Mouse (Mus musculus) lung, adult 18-20 months (tissue): ENCODE data around the gene Slc30a6.
"Not testable (repeated sequence)": the region's sequence is repeated elsewhere in the genome, so short reads cannot be mapped to it uniquely, and the experiment has no call there.

ENCODE experiments used
- DNase-seq, 2 experiments: peaks; one replicate each; pipeline ENCODE4 v3.0.0; 2022; ENCODE audit warnings: mixed read lengths in 2 of 2

The Slc30a6 gene

GRCm38 (mm10) chr17:74453928-74454327 is 58.5 kb downstream of the Slc30a6 start:
- DNase-seq: no peak

DNA sequence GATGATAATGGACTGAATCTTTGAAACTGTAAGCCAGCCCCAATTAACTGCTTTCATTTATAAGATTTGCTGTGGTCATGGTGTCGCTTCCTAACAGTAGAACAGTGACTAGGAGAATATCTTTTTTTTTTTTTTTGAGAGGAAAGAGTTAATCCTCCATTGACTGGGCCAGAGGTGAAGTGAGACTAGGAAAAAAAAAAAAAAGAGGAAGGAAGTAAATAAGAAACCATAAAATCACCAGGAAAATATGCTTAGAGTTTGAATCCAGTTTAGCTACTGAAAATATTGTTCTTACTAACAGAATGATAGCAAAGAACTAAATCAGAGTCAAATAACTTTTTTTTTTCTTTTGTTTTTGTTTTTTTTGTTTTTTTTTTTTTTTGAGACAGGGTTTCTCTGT is 59.3 kb downstream of the Slc30a6 start:
- no peak for DNase-seq

DNA sequence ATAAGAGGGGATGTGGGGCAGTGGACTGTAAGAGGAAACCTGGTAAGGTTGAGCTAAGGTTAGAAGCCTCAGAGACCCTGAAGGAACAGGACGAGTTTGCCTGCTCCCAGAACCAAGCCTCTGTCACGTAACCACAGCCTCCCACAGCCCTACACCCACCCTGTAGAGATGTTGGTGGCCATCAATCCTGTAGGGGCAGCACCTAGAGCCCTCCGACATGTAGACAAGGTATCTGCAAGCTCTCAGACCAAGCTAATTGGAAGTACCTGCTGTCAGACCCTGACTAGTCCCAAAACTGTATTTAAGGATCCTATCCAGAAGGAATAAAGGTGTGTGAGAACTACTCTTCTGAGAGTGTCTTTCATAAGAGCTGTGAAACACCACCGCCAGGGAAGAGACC is 60.0 kb downstream of the Slc30a6 start:
- DNase-seq: no peak

DNA sequence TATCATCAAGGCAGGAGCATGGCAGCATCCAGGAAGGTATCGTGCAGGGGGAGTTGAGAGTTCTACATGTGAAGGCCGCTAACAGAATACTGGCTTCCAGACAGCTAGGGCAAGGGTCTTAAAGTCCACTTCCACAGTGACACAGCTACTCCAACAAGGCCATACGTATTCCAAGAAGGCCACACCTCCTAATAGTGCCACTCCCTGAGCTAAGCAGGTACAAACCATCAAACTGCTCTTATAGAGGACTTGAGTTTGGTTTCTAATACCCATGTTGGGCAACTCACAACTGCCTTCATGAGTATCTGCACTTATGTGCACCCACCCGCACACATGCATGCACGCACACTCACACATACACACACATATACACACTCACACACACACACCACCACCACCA is 61.4 kb downstream of the Slc30a6 start:
- no peak for DNase-seq

DNA sequence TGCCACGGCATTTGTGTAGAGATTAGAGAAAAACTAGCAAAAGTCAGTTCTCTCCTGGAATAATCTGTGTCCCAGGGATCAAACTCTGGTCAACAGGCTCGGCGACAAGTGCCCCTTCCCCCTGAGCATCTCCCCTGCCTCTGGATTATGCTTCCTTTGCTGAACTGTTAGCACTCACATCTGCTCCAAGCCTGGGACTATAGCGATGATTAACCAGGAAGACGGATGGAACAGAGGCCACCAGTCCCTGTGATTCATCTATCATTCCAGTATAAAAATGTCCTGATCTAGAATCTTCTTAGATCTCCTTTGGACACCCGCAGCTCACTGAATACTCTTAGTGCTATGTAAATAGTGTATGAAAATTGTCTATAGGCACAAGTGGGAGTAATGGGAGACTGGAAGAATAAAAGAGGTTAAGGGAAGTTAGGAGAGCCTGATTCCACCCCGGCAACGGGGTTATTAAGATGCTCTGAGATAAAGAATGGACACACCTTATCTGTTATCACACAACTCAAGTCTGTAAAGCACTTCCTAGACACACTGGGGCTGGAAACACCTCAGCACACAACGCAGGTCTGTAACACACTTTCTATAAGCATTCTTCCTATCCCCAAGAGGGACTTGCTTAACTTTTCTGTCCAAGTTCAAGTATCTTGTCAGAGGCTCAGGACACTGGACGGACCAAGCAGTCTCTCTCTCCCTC is 62.7 kb downstream of the Slc30a6 start:
- DNase-seq: no peak

DNA sequence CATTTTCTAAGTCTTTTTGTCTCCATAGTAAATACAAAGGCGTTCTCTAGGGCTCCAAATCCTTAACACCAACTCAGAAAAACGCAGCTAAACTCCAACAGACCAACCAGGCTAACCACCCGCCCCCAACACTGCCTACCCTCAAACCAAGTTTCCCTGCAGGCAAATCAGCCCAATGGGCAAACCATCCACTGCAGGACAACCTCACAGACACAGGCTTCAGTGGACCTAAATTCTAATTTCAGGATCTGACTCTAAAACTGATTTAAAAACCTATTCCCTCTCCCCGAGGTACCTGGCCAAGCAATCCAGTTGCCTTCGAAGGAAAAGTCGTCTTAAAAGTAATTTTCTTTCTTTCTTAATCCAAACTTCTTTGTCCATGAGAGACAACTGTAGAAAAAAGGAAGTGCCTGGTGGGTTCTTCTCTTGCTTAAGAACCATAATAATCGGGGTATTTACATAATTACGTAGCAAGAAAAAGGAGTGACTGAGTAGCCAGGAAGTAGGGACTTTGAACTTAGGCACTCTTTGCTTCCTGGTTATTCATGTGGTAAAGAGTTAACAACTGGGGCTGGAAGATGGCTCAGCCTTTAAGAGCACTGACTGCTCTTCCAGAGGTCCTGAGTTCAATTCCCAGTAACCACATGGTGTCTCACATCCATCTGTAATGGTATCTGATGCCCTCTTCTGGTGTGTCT is 63.5 kb downstream of the Slc30a6 start, which contains the start of gene Nlrc4:
Nlrc4 (minus strand) TSS at position 432 of the 698 bp plus-strand sequence.
- DNase-seq: no peak

DNA sequence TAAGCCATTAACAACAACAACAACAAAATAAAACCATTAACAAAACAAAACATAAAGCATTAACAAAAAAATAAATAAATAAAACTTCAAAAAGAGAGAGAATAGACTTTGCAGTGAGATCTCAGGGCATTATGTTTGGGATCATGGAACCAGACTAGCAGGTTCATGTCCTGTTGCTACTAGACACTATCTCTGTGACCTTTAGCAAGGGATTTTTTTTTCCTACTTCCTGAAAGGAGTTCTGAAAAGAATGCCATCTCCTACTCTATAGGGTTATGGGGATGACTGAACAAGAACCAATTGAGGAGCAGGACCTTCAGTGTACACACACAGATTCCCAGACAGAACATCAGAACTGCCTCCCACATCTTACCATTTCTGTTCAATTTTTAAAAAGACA is 68.1 kb downstream of the Slc30a6 start:
- DNase-seq: no peak

GRCm38 (mm10) chr17:74467981-74468380 is 72.6 kb downstream of the Slc30a6 start:
- DNase-seq: not testable (repeated sequence)

DNA sequence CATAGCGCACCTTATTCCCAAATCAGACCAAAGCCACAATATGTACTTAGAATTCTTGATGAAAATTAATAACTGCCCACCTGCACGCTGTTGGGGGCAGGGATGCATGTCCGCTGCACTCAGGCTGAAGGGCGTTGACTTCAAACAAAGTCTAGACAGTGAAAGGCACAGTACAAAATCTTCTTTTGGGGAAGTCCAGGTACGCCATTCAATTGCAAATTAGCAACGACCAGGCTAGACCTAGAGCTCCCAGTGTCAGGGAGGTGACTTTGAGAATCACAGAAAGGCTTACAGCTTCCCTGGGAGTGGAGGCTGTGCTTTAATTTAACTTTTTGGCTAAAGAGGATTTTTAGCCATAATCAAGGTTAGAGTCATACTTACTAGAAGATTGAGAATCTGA is 74.7 kb downstream of the Slc30a6 start:
- not testable (repeated sequence) for DNase-seq
